Mouse (Mus musculus) embryonic facial prominence, embryonic 14.5 days (tissue): ENCODE measurements around the gene Zfp14. TPM values are rescaled to one million over a fixed set of nuclear protein-coding genes. Genes with fewer than 3 reads are reported as not detected.

Experiments used
- ATAC-seq: fragments of 200-750 bp; cut with Nextera tagmentation; 2 replicates; pipeline ENCODE4 v1.8.0; 2017; ENCODE audit warnings: low read depth, moderate number of reproducible peaks, moderate TSS enrichment
- DNase-seq: peaks from one replicate; pipeline ENCODE4 v3.0.0-alpha.2; 2015; ENCODE audit warnings: low spot score
- H3K27ac ChIP-seq: fragments of 300-500 bp; sonication (generic); replicated peaks from 2 replicates; pipeline ENCODE4 v1.5.1; 2014; ENCODE audit warnings: low read depth, mild to moderate bottlenecking, low read length, moderate library complexity
- H3K27me3 ChIP-seq: fragments of 300-500 bp; sonication (generic); replicated peaks from 2 replicates; pipeline ENCODE4 v1.6.1; 2014; ENCODE audit warnings: low read length; ENCODE audit not compliant: control insufficient read depth, insufficient read depth
- H3K36me3 ChIP-seq: fragments of 300-500 bp; sonication (generic); 2 replicates; pipeline ENCODE4 v1.6.1; 2014; ENCODE audit warnings: low read length, mixed read lengths; ENCODE audit not compliant: control insufficient read depth, insufficient read depth
- H3K4me1 ChIP-seq: fragments of 300-500 bp; sonication (generic); 2 replicates; pipeline ENCODE4 v1.6.1; 2014; ENCODE audit warnings: antibody characterized with exemption, low read length; ENCODE audit not compliant: control insufficient read depth, insufficient read depth
- H3K4me2 ChIP-seq: fragments of 300-500 bp; sonication (generic); 2 replicates; pipeline ENCODE4 v1.6.1; 2014; ENCODE audit warnings: low read depth, mild to moderate bottlenecking, low read length, moderate library complexity, mixed read lengths
- H3K4me3 ChIP-seq: fragments of 300-500 bp; sonication (generic); 2 replicates; pipeline ENCODE4 v1.5.1; 2014; ENCODE audit warnings: low read depth, mild to moderate bottlenecking, low read length
- H3K9ac ChIP-seq: fragments of 300-500 bp; sonication (generic); 2 replicates; pipeline ENCODE4 v1.6.1; 2014; ENCODE audit warnings: low read depth, mild to moderate bottlenecking, low read length, moderate library complexity, mixed read lengths
- H3K9me3 ChIP-seq: fragments of 300-500 bp; sonication (generic); 2 replicates; pipeline ENCODE4 v1.6.1; 2016; ENCODE audit warnings: low read length; ENCODE audit not compliant: control insufficient read depth
- WGBS: fragments of 180-500 bp; shearing (Covaris S2); extraction: QIAGEN DNeasy Blood & Tissue Kit; methylation state at CpG from one replicate; pipeline ENCODE4 v1.1.7; 2014; 5-methylcytosine and 5-hydroxymethylcytosine counted together
- polyA plus RNA-seq: library from polyadenylated mRNA; unstranded; fragments of >200 nt; fragmentation: Nextera tagmentation; extraction: Ambion mirVana; gene quantifications from 2 replicates; pipeline ENCODE4 v1.2.1, GENCODE M21; 2014

The Zfp14 gene
- polyA plus RNA-seq, 1 experiment from 2014 or later, result 4.4 TPM

DNA sequence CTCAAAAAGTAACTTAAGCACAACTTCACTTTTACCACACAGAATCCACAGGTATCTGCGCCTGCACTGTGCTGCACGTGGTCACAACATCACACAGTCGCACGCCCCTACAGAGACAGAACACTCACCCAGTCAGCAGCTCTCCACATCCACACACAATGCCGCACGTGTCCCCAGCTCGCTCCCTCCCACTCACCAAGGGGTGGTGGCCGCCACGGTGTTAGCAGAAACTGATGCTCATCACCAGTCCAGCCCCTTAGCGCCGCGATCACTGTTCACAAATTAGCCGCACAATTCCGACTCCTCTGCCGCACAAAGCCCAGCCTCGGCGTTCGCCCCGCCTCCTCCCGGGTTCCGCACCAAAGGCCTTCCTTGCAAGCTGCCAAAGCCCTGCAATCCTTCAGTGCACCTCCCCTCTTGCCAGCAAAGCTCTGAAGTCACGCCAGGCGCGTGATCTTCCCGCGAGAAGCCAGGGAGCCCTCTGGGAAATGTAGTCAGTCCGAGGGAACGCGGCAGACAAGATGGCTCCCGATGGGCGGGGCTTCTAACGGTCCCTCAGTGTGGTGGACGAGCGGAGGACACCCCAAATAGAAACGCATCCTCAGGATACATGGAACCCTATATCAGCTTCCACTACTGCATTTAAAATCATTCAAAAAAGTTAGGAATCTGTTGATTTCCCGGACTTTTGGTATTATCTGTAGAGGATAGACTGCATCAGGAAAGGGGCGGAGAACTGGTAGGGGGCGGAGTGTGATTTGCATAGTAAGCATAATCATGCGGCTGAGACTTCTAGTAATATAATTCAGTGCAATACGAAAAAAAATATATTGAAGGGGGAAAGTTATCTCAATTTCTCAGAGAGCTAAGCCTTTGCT, 39.2 kb upstream of the Zfp14 start, which contains the start of the genes Gm26920 and Zfp566:
Gm26920 (minus strand) TSS at position 319 of the 878 bp plus-strand sequence.
Zfp566 (minus strand) TSS at position 436 of the 878 bp plus-strand sequence.
- peak; percentile 99 for DNase-seq
- peak within 1 kb of the TSS; percentile 76 for H3K9ac ChIP-seq
- WGBS, result under 1% methylated on average over 40 of the region's 40 CpGs
- peak within 1 kb of the TSS; percentile 81 for H3K27ac ChIP-seq
- H3K27me3 ChIP-seq, result no peaks in the 10 kb centered on the region
- H3K9me3 ChIP-seq, result no peaks in the 10 kb centered on the region
- peak; percentile 93 for ATAC-seq
- H3K4me1 ChIP-seq, result peaks cover 16% of the 10 kb centered on the region
- H3K4me3 ChIP-seq, result peak within 1 kb of the TSS; percentile 60
- H3K4me2 ChIP-seq, result peak within 1 kb of the TSS; percentile 74
- peaks cover 18% of the 10 kb centered on the region for H3K36me3 ChIP-seq

DNA sequence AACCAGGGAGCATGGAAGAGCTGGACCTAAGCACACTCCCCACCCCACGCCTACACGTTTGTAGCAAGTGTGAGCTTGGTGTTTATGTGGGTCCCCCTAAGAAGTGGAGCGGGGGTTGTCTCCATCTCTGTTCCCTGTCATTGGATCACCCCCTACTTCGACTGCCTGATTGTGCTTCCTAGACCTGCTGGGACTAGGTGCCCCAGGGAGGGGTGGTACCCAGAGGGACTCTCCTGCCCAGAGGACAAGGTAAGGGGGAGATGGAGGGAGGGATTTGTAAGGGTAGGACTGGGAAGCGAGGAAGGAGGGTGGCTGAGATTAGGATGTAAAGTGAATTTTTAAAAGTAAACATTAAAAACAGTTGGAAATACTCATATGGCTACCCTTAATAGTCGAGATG, 38.2 kb upstream of the Zfp14 start:
- Histone ChIP-seq H3K4me2 (peak overlapping the region; percentile 74), H3K4me3 (peak overlapping the region; percentile 60), H3K9ac (peak overlapping the region; percentile 76), H3K4me1 (peaks cover 16% of the 10 kb centered on the region), H3K27me3 (no peaks in the 10 kb centered on the region), H3K36me3 (peaks cover 26% of the 10 kb centered on the region), H3K27ac (no peak overlapping the region), H3K9me3 (no peaks in the 10 kb centered on the region)
- DNase-seq (no peak), ATAC-seq (no peak)
- WGBS, result 9% methylated on average over 6 of the region's 6 CpGs

DNA sequence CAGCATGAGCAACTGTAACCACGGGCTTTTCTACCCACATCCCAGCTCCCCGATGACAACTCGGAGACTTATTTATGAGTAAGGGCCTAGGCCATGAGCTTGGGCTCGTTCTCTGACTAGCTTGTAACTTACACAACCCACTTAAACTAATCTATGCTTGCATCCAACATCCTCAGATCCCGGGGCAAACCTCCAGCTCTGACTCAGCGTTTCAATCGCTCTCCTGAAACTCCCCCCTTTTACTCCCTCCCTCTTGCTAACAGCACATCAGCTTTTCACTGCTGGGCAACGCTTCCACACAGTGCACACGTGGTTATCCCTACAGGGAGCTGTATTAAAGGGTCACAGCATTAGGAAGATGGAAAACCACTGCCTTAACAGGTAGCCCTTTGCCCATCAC, 35.3 kb upstream of the Zfp14 start:
- Histone ChIP-seq H3K4me3 (no peak overlapping the region), H3K9me3 (no peaks in the 10 kb centered on the region), H3K27me3 (no peaks in the 10 kb centered on the region), H3K4me1 (peaks cover 16% of the 10 kb centered on the region), H3K4me2 (no peak overlapping the region), H3K27ac (no peak overlapping the region), H3K36me3 (peaks cover 30% of the 10 kb centered on the region), H3K9ac (no peak overlapping the region)
- DNase-seq (no peak), ATAC-seq (no peak)
- 89% methylated on average over 9 of the region's 9 CpGs for WGBS

- Histone ChIP-seq H3K9ac (peak within 1 kb of the TSS; percentile 80), H3K36me3 (peaks cover 24% of the 10 kb centered on the region), H3K4me1 (no peaks in the 10 kb centered on the region), H3K4me2 (peak within 1 kb of the TSS; percentile 84), H3K9me3 (no peaks in the 10 kb centered on the region), H3K4me3 (peak within 1 kb of the TSS; percentile 75), H3K27ac (peak within 1 kb of the TSS; percentile 63), H3K27me3 (no peaks in the 10 kb centered on the region)
- ATAC-seq, result peak; percentile 91
- WGBS, result 1% methylated on average over 45 of the region's 50 CpGs
- peak; percentile 94 for DNase-seq
These were observed 21.2 kb upstream of the Zfp14 start, which contains the start of gene Zfp82 for GRCm38 (mm10) chr7:30072146-30073028. Zfp82 (minus strand) TSS chr7:30072900.

DNA sequence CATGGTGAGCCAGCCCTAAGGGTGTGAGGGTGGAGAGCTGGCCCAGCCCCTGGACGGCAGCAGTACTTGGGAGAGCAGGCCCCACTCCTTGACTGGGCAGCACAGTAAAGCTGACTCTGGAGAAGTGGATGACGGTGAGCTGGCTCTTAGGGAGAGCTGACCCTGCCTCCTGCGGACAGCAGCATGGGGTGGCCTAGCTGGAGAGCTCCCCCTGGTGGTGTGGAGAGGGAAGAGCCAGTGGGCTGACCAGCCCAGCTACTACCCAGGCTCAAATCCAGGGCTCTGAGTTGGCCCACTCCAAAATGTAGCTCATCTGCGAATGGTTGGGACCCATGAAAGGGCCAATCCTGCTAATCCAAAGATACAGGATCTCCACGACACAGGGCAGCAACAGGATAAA, 13.4 kb upstream of the Zfp14 start:
- no peak overlapping the region for H3K27ac ChIP-seq
- no peaks in the 10 kb centered on the region for H3K9me3 ChIP-seq
- no peak overlapping the region for H3K4me3 ChIP-seq
- no peaks in the 10 kb centered on the region for H3K27me3 ChIP-seq
- ATAC-seq, result no peak
- H3K4me2 ChIP-seq, result no peak overlapping the region
- peaks cover 68% of the 10 kb centered on the region for H3K36me3 ChIP-seq
- no peak for DNase-seq
- no peaks in the 10 kb centered on the region for H3K4me1 ChIP-seq
- H3K9ac ChIP-seq, result no peak overlapping the region
- 86% methylated on average over 5 of the region's 5 CpGs for WGBS

GRCm38 (mm10) chr7:30062478-30062877, 11.3 kb upstream of the Zfp14 start:
- ATAC-seq (no peak), DNase-seq (no peak)
- no peaks in the 10 kb centered on the region for H3K9me3 ChIP-seq
- 82% methylated on average over 5 of the region's 5 CpGs for WGBS
- H3K27ac ChIP-seq, result no peak overlapping the region
- no peak overlapping the region for H3K9ac ChIP-seq
- peaks cover 74% of the 10 kb centered on the region for H3K36me3 ChIP-seq
- H3K27me3 ChIP-seq, result no peaks in the 10 kb centered on the region
- H3K4me3 ChIP-seq, result no peak overlapping the region
- H3K4me1 ChIP-seq, result no peaks in the 10 kb centered on the region
- H3K4me2 ChIP-seq, result no peak overlapping the region

DNA sequence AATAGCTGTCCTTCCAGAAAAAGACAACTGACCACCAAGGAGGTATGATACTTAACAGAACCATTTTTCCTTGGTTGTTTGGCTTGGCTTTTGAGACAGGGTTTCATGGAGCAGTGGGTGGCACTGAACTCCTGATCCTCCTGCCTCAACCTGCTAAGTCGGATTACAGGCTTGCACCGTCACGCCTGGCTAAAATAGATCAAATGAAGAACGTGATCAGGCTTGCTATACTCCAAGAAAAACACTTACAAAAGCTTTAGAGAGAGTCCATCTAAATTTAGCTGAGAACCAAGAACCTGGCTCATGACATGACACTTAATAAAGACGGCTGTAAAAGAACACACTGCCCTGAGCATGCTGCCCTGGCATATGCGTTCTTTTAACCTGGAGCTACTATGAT, 9.2 kb upstream of the Zfp14 start:
- H3K27me3 ChIP-seq, result no peaks in the 10 kb centered on the region
- 0 out of 2 replicates have a peak, but pooled peaks have one; percentile 15 for ATAC-seq
- no peak overlapping the region for H3K4me3 ChIP-seq
- H3K27ac ChIP-seq, result no peak overlapping the region
- 77% methylated on average over 6 of the region's 6 CpGs for WGBS
- H3K36me3 ChIP-seq, result peaks cover 81% of the 10 kb centered on the region
- H3K9ac ChIP-seq, result no peak overlapping the region
- no peaks in the 10 kb centered on the region for H3K9me3 ChIP-seq
- no peak overlapping the region for H3K4me2 ChIP-seq
- peak; percentile 38 for DNase-seq
- H3K4me1 ChIP-seq, result no peaks in the 10 kb centered on the region

DNA sequence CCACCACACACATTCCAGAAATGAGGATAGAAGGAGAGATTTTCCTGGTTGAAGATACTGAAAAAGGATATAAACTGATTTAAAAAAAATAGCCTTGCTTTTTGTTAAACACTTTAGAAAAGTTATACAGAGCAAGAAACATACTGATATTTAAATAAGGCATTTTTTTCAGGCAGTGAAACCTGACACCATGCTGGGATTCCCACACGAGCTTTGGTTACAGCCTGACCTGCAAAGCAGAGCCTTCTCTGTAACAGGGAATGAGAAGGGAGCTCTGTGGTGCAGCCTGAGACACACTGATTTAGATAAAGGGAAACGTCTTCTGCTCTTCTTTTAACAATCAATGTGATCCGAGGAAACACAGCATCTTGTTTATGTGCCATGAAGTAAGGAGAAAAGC, 2.4 kb upstream of the Zfp14 start:
- WGBS, result 4% methylated on average over 3 of the region's 3 CpGs
- Histone ChIP-seq H3K36me3 (peaks cover 34% of the 10 kb centered on the region), H3K9me3 (no peaks in the 10 kb centered on the region), H3K4me2 (no peak overlapping the region), H3K4me1 (peaks cover 7% of the 10 kb centered on the region; the same call in 1 of the 2 replicates), H3K9ac (no peak overlapping the region), H3K27ac (0 out of 2 replicates have a peak overlapping the region, but pooled peaks have one; percentile 40), H3K27me3 (no peaks in the 10 kb centered on the region), H3K4me3 (no peak overlapping the region)
- ATAC-seq, result no peak
- DNase-seq, result peak; percentile 75
